Mouse (Mus musculus) cerebellum, postnatal 14 days (tissue): Measurements from ENCODE around the gene Tpra1.
A peak's percentile ranks its signal among the peaks of the same experiment; 100 is the strongest.

Experiments used
- DNase-seq, 2 experiments: peaks; one replicate each; pipeline ENCODE4 v3.0.0; 2021; ENCODE audit warnings: mixed read lengths in 2 of 2

Tpra1 gene

DNA sequence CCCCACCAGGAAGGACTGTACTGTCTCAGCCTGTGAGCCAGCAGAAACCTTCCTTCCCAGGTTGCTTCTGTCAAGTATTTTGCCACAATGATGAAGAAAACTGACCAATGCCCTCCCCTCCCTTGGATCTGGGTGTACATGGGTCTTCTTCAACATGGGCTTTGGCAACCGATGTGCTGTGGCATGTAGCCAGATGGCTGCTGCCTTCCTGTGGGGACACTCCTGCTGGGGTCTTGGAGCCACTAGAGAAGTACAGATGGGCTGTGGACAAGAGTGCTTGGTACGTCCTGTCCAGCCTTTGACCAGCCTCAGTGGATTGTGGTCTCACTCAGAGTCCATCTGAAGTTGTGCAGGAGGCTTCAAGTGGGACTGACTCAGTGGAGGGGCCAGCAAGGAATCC is 56.3 kb downstream of the Tpra1 start:
- peak in 1 of 2 experiments; percentile 37 for DNase-seq

DNA sequence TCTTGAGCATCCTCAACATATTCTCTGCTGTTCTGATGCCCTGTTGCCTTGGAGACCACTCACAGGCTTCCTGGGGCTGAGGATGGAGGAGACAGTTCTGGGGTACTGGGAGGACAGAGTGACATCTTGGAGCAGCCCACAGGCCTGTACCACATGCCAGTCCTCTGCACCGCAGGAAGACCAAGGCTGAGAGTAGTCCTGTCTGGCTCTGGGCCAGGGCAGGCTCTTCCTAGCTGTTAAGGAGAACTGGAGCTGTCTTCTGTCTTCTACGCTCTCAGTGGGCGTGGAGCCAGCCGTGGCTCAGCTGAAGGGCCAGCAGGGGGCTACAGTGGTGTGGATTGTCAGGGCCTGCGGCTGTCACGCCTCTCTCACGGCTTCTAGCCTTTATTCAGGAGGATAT is 57.8 kb downstream of the Tpra1 start:
- peak; percentile 84 for DNase-seq

DNA sequence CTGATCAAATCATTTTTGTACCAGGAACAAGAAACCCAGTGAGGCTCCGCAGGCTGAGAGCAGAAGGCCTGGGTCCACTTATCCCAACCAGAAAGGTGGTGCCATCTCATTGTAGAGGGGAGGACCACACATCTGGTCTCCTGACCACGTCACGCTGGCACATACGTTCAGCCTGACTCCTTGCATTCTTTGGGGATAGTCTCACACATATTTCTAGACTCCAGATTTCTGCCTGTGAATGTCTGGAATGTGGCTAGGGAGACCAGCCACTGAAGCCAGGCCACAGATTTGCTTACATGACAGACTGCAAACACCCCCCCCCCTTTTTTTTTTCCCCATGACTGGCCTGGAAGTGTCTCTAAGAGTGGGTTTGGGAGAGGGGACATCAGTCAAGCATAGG is 58.9 kb downstream of the Tpra1 start:
- no peak for DNase-seq
